In the genomic region with DNA sequence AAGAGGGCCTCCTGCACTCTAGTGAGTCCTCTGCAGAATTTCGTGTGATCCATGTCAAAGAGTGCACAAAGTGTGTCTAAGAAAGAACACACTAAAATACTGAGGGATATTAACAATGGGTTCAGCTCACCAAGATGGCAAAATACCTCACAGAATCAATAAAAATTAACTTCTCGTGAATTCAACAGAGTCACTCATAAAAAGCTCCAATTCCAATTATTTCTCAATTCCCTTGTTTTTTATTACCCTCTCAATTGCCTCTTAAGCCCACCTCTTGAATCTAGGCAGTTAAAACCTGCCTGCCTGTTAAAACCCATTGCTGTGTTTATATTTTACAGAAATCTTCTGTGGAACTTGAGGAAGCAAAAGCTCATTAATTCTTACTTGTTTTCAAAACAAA, we compare ENCODE assay signal across 26 mouse cellular contexts.
"Had no signal": no experiment of that assay in that cellular context is flagged by ENCODE, and none has a peak within 500 bp of the region (broad histone marks: within the 10 kb centered on the region; RNA-seq: fewer than 3 reads in every experiment).

No protein-coding gene starts in this region.

- H3K4me3 ChIP-seq: gastrocnemius, adult 2 months; heart, embryonic 10.5 days; heart, embryonic 12.5 days; hindbrain, embryonic 10.5 days; hindbrain, embryonic 12.5 days; kidney, embryonic 15.5 days; left cerebral cortex, adult 2 months; limb, embryonic 13.5 days; limb, embryonic 15.5 days; liver, embryonic 12.5 days had no signal

- H3K9me3 ChIP-seq: heart, embryonic 10.5 days; heart, embryonic 12.5 days; hindbrain, embryonic 10.5 days; hindbrain, embryonic 12.5 days; kidney, embryonic 15.5 days; limb, embryonic 13.5 days; limb, embryonic 15.5 days had no signal

- H3K9ac ChIP-seq: forebrain, postnatal 0 days; heart, embryonic 12.5 days; hindbrain, embryonic 12.5 days; hindbrain, embryonic 14.5 days; kidney, embryonic 15.5 days; limb, embryonic 13.5 days; limb, embryonic 15.5 days; liver, embryonic 12.5 days had no signal

- DNase-seq: forebrain, postnatal 0 days; gastrocnemius, adult 2 months; gastrocnemius, postnatal 10 days; gastrocnemius, postnatal 25 days; heart, adult 18-20 months; heart, postnatal 10 days; heart, postnatal 4 days; kidney, adult 11 months; kidney, adult 2 months; kidney, adult 9 months; kidney, postnatal 14 days; kidney, postnatal 36 days; layer of hippocampus, adult 9-11 months had no signal

- H3K27me3 ChIP-seq: heart, embryonic 12.5 days; hindbrain, embryonic 12.5 days; kidney, embryonic 15.5 days; limb, embryonic 15.5 days; liver, embryonic 12.5 days had no signal

- ATAC-seq: forebrain, postnatal 0 days; hindbrain, embryonic 16.5 days; intestine, embryonic 16.5 days; liver, embryonic 12.5 days had no signal

- H3K4me2 ChIP-seq: heart, embryonic 12.5 days; hindbrain, embryonic 12.5 days; hindbrain, embryonic 14.5 days; kidney, embryonic 15.5 days; limb, embryonic 13.5 days; limb, embryonic 15.5 days; liver, embryonic 12.5 days had no signal

- H3K36me3 ChIP-seq: heart, embryonic 10.5 days; heart, embryonic 12.5 days; hindbrain, embryonic 10.5 days; hindbrain, embryonic 12.5 days; kidney, embryonic 15.5 days; limb, embryonic 13.5 days; limb, embryonic 15.5 days; liver, embryonic 12.5 days had no signal

- H3K27ac ChIP-seq: gastrocnemius, adult 2 months; heart, embryonic 10.5 days; hindbrain, embryonic 10.5 days; hindbrain, embryonic 12.5 days; hindbrain, embryonic 14.5 days; kidney, embryonic 15.5 days; kidney, postnatal 0 days; left cerebral cortex, adult 2 months; limb, embryonic 13.5 days; limb, embryonic 15.5 days; liver, embryonic 12.5 days had no signal

- H3K4me1 ChIP-seq: heart, embryonic 10.5 days; heart, embryonic 12.5 days; hindbrain, embryonic 10.5 days; hindbrain, embryonic 12.5 days; kidney, embryonic 15.5 days; limb, embryonic 15.5 days; liver, embryonic 12.5 days had no signal
